ENCODE assay signal across 8 mouse cellular contexts in the genomic region with DNA sequence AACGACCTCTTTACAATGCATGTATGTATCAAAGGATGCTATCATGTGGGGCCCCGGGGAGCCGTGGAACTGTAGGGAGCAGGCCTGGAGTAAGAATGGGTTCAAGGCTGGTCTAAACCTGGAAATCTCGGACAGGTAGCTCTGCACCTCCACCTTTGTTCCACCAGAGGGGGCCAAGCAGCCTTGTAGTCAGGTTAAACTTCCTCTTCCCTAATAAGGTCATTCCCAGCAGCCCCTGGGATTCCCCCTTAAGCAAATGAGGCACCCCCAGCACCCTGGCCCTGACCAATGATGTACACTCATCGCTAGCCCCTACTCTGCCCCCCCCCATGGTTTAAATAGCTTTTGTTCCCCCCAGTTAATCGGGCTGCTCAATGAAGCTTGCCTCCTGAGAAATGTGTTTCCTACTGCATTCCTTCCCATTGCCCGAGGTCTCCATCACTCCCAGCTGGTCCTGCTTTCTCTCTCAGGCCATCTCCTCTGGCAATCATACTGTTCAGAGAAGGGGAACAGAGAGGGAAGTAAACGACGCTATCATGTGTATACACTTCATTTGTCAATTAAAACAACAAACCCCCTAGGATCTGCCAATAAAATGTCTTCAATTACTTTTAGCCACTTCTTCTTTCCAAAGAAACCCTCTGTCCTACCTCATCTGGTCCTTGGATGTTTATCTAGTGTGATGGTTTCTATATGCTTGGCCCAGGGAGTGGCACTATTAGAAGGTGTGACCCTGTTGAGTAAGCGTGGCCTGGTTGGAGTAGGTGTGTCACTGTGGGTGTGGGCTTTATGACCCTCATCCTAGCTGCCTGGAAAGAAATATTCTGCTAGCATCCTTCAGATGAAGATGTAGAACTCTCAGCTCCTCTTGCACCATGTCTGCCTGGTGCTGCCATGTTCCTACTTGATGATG. TPM values are rescaled to one million over a fixed set of nuclear protein-coding genes. Genes with fewer than 3 reads are reported as not detected.
DNase-seq lines count a peak whose midpoint lies in the region; ATAC-seq and TF ChIP-seq lines count a peak whose summit lies in the region.

No protein-coding gene starts in this region.

- WGBS in lung, adult 2 months = 51% methylated on average over 10 of the region's 10 CpGs
- 45% methylated on average over 10 of the region's 10 CpGs for WGBS in lung, postnatal 0 days

- no peak overlapping the region for H3K4me3 ChIP-seq in lung, adult 2 months (replicated peaks; ENCODE audit: extremely low read depth, low read depth, low read length)
- H3K4me3 ChIP-seq in lung, postnatal 0 days (ENCODE audit: low read depth, low read length) = no peak overlapping the region

- H3K4me2 ChIP-seq in lung, postnatal 0 days (replicated peaks; ENCODE audit: low read depth, low read length) = no peak overlapping the region

- no peak for DNase-seq in lung, adult 2 months
- no peak for DNase-seq in lung, postnatal 14 days
- peak; percentile 61 for DNase-seq in Muller cell, postnatal 12 days (ENCODE audit: inconsistent ontology term)
- DNase-seq in embryo, embryonic 9.5 days (ENCODE audit: extremely low spot score) = peak; percentile 33
- peak; percentile 29 for DNase-seq in kidney, adult 18-20 months
- peak; percentile 17 for DNase-seq in lung, postnatal 0 days (ENCODE audit: low spot score)
- DNase-seq in thymus, postnatal 4 days = peak; percentile 27
- DNase-seq in adrenal gland, adult 2 months = no peak

- no peaks in the 10 kb centered on the region for H3K36me3 ChIP-seq in lung, postnatal 0 days (ENCODE audit: insufficient read depth, low read length)

- TF ChIP-seq CTCF in lung, adult 2 months (IDR thresholded peaks at IDR 0.05; ENCODE audit: insufficient read depth, low read length) = peak; percentile 46
- TF ChIP-seq CTCF in lung, postnatal 0 days (IDR thresholded peaks at IDR 0.05) = peak; percentile 66

- TF ChIP-seq EP300 in lung, postnatal 0 days (IDR thresholded peaks at IDR 0.05) = no peak

- H3K9ac ChIP-seq in lung, postnatal 0 days (replicated peaks; ENCODE audit: low read depth) = no peak overlapping the region

- ATAC-seq in lung, postnatal 0 days = no peak

- no peak for TF ChIP-seq POLR2A in lung, adult 2 months (IDR thresholded peaks at IDR 0.05; ENCODE audit: borderline replicate concordance, extremely low read depth, low read depth, low read length)

- no peak overlapping the region for H3K27ac ChIP-seq in lung, postnatal 0 days (ENCODE audit: low read length)

- H3K27me3 ChIP-seq in lung, postnatal 0 days (replicated peaks; ENCODE audit: insufficient read depth, low read length) = no peaks in the 10 kb centered on the region

- no peaks in the 10 kb centered on the region for H3K9me3 ChIP-seq in lung, postnatal 0 days (ENCODE audit: low read length)

- H3K4me1 ChIP-seq in lung, adult 2 months (ENCODE audit: control insufficient read depth, insufficient read depth, low read length) = no peaks in the 10 kb centered on the region
- no peaks in the 10 kb centered on the region for H3K4me1 ChIP-seq in lung, postnatal 0 days (ENCODE audit: insufficient read depth, low read depth, low read length)

RNA-seq across cellular contexts. Expression of gene Slc44a5, which starts 11.4 kb away (rescaled TPM):
- polyA plus RNA-seq in lung, adult 2 months (2012; rRNA removed) = 0.05 TPM in 1 of 2 replicates, not detected in the other
- polyA plus RNA-seq in lung, postnatal 0 days (2015; fragmentation: Nextera tagmentation; extraction: Ambion mirVana) = 0.20 TPM in 2 replicates
- total RNA-seq in adrenal gland, adult 2 months (2021) = not detected
- 0.01 TPM in 1 of 2 replicates, not detected in the other for polyA plus RNA-seq in adrenal gland, adult 2 months (2012; rRNA removed)

RNA-seq across cellular contexts. Expression of gene Acadm, which starts 40.3 kb away (rescaled TPM):
- polyA plus RNA-seq in lung, adult 2 months (2012; rRNA removed) = 27.1 and 62.3 TPM in 2 replicates
- 68.9 and 75.9 TPM in 2 replicates for polyA plus RNA-seq in lung, postnatal 0 days (2015; fragmentation: Nextera tagmentation; extraction: Ambion mirVana)
- total RNA-seq in adrenal gland, adult 2 months (2021) = 100 to 1,000 TPM; 711 to 911 TPM
- 58.0 and 61.0 TPM in 2 replicates for polyA plus RNA-seq in adrenal gland, adult 2 months (2012; rRNA removed)

Comparison
In these comparisons a context has a peak if more than half of its experiments do, and no peak if none do; other contexts are left out.
1. DNase-seq: peak in Muller cell, postnatal 12 days (single experiment), embryo, embryonic 9.5 days (single experiment), kidney, adult 18-20 months (single experiment), lung, postnatal 0 days (single experiment) and thymus, postnatal 4 days (single experiment); none in lung, adult 2 months (single experiment), lung, postnatal 14 days (single experiment) and adrenal gland, adult 2 months (single experiment).